Mouse (Mus musculus) hindbrain, postnatal 0 days (tissue): ENCODE measurements around the gene Phex. TPM values are rescaled to one million over a fixed set of nuclear protein-coding genes. Genes with fewer than 3 reads are reported as not detected.
A peak's percentile ranks its signal among the peaks of the same experiment; 100 is the strongest.

Experiments
- ATAC-seq: fragments of 200-750 bp; cut with Nextera tagmentation; 2 replicates; pipeline ENCODE4 v1.8.0; 2017; ENCODE audit warnings: mild to moderate bottlenecking, moderate TSS enrichment, moderate library complexity
- DNase-seq: peaks from one replicate; pipeline ENCODE4 v3.0.0-alpha.2; 2015; ENCODE audit warnings: low spot score
- H3K27ac ChIP-seq: fragments of 300-500 bp; sonication (generic); 2 replicates; pipeline ENCODE4 v1.5.1; 2014; ENCODE audit warnings: mild to moderate bottlenecking
- H3K27me3 ChIP-seq: fragments of 300-500 bp; sonication (generic); 2 replicates; pipeline ENCODE4 v1.6.1; 2014; ENCODE audit warnings: low read length, mixed read lengths; ENCODE audit not compliant: insufficient read depth
- H3K36me3 ChIP-seq: fragments of 300-500 bp; sonication (generic); 2 replicates; pipeline ENCODE4 v1.6.1; 2014; ENCODE audit warnings: low read length, mixed read lengths; ENCODE audit not compliant: insufficient read depth
- H3K4me1 ChIP-seq: fragments of 300-500 bp; sonication (generic); 2 replicates; pipeline ENCODE4 v1.6.1; 2014; ENCODE audit warnings: antibody characterized with exemption, low read length, mixed read lengths; ENCODE audit not compliant: insufficient read depth
- H3K4me2 ChIP-seq: fragments of 300-500 bp; sonication (generic); 2 replicates; pipeline ENCODE4 v1.6.1; 2014; ENCODE audit warnings: low read depth, mild to moderate bottlenecking, low read length, moderate library complexity, mixed read lengths
- H3K4me3 ChIP-seq: fragments of 300-500 bp; sonication (generic); 2 replicates; pipeline ENCODE4 v1.5.1; 2014; ENCODE audit warnings: low read length
- H3K9ac ChIP-seq: fragments of 300-500 bp; sonication (generic); replicated peaks from 2 replicates; pipeline ENCODE4 v1.6.1; 2014; ENCODE audit warnings: mild to moderate bottlenecking, low read length, moderate library complexity, mixed read lengths
- H3K9me3 ChIP-seq: fragments of 300-500 bp; sonication (generic); 2 replicates; pipeline ENCODE4 v1.6.1; 2016; ENCODE audit warnings: low read length, mixed read lengths
- CTCF ChIP-seq: IDR thresholded peaks from 2 replicates; pipeline ENCODE4 v1.5.1; 2016; ENCODE audit warnings: antibody characterized with exemption, control low read depth, low read depth
- WGBS: fragments of 180-500 bp; shearing (Covaris S2); extraction: QIAGEN DNeasy Blood & Tissue Kit; methylation state at CpG from one replicate; pipeline ENCODE4 v1.1.7; 2014; 5-methylcytosine and 5-hydroxymethylcytosine counted together
- polyA plus RNA-seq: library from polyadenylated mRNA; unstranded; fragments of >200 nt; fragmentation: Nextera tagmentation; extraction: Ambion mirVana; gene quantifications from 2 replicates; pipeline ENCODE4 v1.2.1, GENCODE M21; 2015
- total RNA-seq: library from RNA; depleted of rRNA; stranded (reverse); fragments of >200 nt; gene quantifications from 2 replicates; pipeline ENCODE4 v1.2.3, GENCODE M21; 2014; rRNA removed

The Phex gene
- total RNA-seq (0.93 and 0.99 TPM in 2 replicates), polyA plus RNA-seq (0.23 and 0.28 TPM in 2 replicates)

DNA sequence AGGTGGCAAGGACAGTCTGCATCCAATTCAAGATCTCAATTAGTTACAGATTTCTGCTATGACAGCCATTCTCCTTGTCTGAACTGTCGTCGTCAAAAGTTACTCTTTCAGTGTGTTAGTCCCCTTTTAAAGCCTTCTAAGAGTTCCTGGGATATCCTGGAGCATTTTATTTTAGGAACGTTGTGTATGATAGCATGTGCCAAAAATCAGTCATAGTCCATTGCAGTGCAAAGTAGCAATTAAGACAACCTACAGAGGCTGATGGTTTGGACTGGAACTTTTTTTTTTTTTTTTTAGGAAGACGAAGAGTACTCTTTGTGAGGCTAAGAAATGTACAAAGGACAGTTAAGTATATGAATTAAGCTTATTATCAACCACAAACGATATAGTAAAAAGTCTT, at the start of gene Phex:
TSS of gene Phex (minus strand) at position 101 of the 400 bp plus-strand sequence.
- Histone ChIP-seq H3K27ac (no peak within 1 kb of the TSS), H3K4me1 (no peaks in the 10 kb centered on the region), H3K36me3 (no peaks in the 10 kb centered on the region), H3K9me3 (no peaks in the 10 kb centered on the region), H3K27me3 (no peaks in the 10 kb centered on the region), H3K4me2 (no peak within 1 kb of the TSS), H3K4me3 (no peak within 1 kb of the TSS), H3K9ac (no peak within 1 kb of the TSS)
- TF ChIP-seq CTCF, result no peak
- ATAC-seq (no peak), DNase-seq (no peak)
- 58% methylated on average over 5 of the region's 5 CpGs for WGBS

GRCm38 (mm10) chrX:157462716-157463115, 47.6 kb upstream of the Phex start:
- ATAC-seq, result no peak
- H3K4me2 ChIP-seq, result no peak overlapping the region
- H3K4me3 ChIP-seq, result no peak overlapping the region
- peak; percentile 56 for TF ChIP-seq CTCF
- no peaks in the 10 kb centered on the region for H3K27me3 ChIP-seq
- no peak overlapping the region for H3K27ac ChIP-seq
- H3K9me3 ChIP-seq, result no peaks in the 10 kb centered on the region
- no peak overlapping the region for H3K9ac ChIP-seq
- H3K4me1 ChIP-seq, result no peaks in the 10 kb centered on the region
- DNase-seq, result peak; percentile 51
- H3K36me3 ChIP-seq, result no peaks in the 10 kb centered on the region
- WGBS, result 68% methylated on average over 3 of the region's 3 CpGs

- 33% methylated on average over 1 of the region's 1 CpGs for WGBS
Observed at GRCm38 (mm10) chrX:157454430-157454829, 39.3 kb upstream of the Phex start.

GRCm38 (mm10) chrX:157449000-157449399, 33.9 kb upstream of the Phex start:
- Histone ChIP-seq H3K9me3 (no peaks in the 10 kb centered on the region), H3K4me2 (no peak overlapping the region), H3K36me3 (no peaks in the 10 kb centered on the region), H3K27me3 (no peaks in the 10 kb centered on the region), H3K27ac (no peak overlapping the region), H3K4me3 (no peak overlapping the region), H3K9ac (no peak overlapping the region), H3K4me1 (no peaks in the 10 kb centered on the region)
- DNase-seq (no peak), ATAC-seq (no peak)
- WGBS, result 84% methylated on average over 1 of the region's 1 CpGs
- TF ChIP-seq CTCF, result no peak

More at GRCm38 (mm10) chrX:157454430-157454829, 39.3 kb upstream of the Phex start:
- H3K36me3 ChIP-seq, result no peaks in the 10 kb centered on the region
- H3K4me2 ChIP-seq, result no peak overlapping the region
- no peaks in the 10 kb centered on the region for H3K4me1 ChIP-seq
- no peaks in the 10 kb centered on the region for H3K9me3 ChIP-seq
- peak; percentile 88 for TF ChIP-seq CTCF
- H3K27me3 ChIP-seq, result no peaks in the 10 kb centered on the region
- DNase-seq (peak; percentile 68), ATAC-seq (no peak)
- no peak overlapping the region for H3K27ac ChIP-seq
- no peak overlapping the region for H3K9ac ChIP-seq
- H3K4me3 ChIP-seq, result no peak overlapping the region

DNA sequence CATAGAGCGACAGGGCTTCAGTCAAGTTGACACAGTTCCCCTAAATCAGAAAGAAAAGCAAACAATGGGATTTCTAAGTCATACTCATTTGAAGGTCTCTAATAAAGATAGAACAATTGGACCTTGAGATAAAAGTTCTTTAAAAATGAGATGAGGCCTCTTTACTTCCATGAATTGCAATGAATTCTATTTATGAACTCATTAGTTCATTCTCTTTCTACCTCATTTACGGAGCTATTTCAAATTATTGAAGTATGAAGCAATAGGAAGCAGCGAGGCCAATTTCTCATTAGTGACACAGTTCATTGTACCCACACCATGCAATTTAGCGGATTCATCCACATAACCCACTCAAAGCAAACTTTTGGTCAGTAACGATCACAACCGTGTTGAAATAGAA, 32.3 kb upstream of the Phex start:
- Histone ChIP-seq H3K4me1 (no peaks in the 10 kb centered on the region), H3K9ac (no peak overlapping the region), H3K27ac (no peak overlapping the region), H3K36me3 (no peaks in the 10 kb centered on the region), H3K27me3 (no peaks in the 10 kb centered on the region), H3K9me3 (no peaks in the 10 kb centered on the region), H3K4me2 (no peak overlapping the region), H3K4me3 (no peak overlapping the region)
- ATAC-seq, result no peak
- 75% methylated on average over 6 of the region's 6 CpGs for WGBS
- no peak for DNase-seq
- no peak for TF ChIP-seq CTCF

GRCm38 (mm10) chrX:157434768-157435167, 19.7 kb upstream of the Phex start:
- ATAC-seq (no peak), DNase-seq (no peak)
- Histone ChIP-seq H3K27ac (no peak overlapping the region), H3K4me2 (no peak overlapping the region), H3K4me1 (no peaks in the 10 kb centered on the region), H3K9ac (no peak overlapping the region), H3K27me3 (no peaks in the 10 kb centered on the region), H3K9me3 (no peaks in the 10 kb centered on the region), H3K4me3 (no peak overlapping the region), H3K36me3 (no peaks in the 10 kb centered on the region)
- WGBS, result 83% methylated on average over 1 of the region's 1 CpGs
- TF ChIP-seq CTCF, result no peak

- no peak for ATAC-seq
- Histone ChIP-seq H3K4me2 (no peak overlapping the region), H3K27ac (no peak overlapping the region), H3K9ac (no peak overlapping the region), H3K4me3 (no peak overlapping the region), H3K27me3 (no peaks in the 10 kb centered on the region), H3K4me1 (no peaks in the 10 kb centered on the region), H3K36me3 (no peaks in the 10 kb centered on the region), H3K9me3 (no peaks in the 10 kb centered on the region)
- TF ChIP-seq CTCF, result no peak
- DNase-seq, result no peak
- WGBS, result 72% methylated on average over 2 of the region's 2 CpGs
Observed at GRCm38 (mm10) chrX:157419451-157419850, 4.3 kb upstream of the Phex start.
